Mouse (Mus musculus) embryo, embryonic 9.5 days (tissue): ENCODE measurements around the gene Gabrr2.

Experiments
- DNase-seq: peaks from one replicate; pipeline ENCODE4 v3.0.0-alpha.2; 2017; ENCODE audit errors: extremely low spot score

The Gabrr2 gene

DNA sequence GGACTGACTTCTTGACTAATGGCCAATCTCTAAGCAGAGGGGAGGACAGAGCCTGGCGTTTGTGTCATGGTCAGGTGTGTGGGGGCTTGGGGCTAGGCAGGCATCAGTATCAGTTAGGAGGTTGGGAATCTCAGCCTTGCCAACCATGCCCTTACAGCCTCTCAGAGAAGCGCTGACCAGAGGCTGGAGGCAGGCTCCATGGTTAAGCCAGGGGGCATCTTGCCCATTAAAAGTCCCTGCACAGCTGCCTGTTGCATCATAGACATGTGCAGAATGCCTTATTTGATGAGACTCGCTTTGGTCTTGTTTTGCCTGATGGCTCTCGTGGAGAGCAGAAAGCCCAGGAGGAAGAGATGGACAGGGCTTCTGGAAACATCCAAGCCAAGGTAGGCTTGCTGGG is at the start of gene Gabrr2:
Gene Gabrr2 (plus strand): TSS at position 19 of the 400 bp plus-strand sequence.
- no peak for DNase-seq

DNA sequence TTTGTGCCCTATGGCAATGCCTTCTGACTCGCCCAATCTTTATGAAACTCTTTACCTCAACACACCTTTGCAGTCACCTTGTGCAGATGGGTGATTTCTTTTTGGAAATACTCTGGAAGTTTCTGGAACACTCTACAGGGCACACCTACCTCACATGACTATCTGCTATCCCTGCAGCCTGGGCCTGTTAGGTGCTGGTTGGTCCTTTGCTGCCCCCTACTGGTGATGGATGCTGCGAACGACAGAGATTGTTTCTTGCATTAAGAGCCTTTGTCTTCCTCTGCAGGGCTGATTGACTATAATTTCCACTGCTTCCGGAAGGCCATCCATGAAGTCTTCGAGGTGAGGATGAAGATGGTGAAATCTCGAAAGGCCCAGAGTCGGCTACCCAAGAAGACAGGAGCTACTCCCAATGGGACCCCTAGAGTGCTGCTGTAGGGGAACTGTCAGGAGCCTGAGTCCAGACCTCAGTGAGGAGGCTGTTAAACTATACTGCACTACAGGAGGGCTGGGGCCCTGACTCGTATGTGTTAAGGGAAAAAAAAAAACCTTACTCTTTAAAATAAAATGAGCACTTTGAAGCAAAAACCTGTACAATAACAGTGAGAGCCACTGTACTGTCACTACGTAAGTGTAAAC is 44.3 kb upstream of the Gabrr2 start:
- peak; percentile 84 for DNase-seq

DNA sequence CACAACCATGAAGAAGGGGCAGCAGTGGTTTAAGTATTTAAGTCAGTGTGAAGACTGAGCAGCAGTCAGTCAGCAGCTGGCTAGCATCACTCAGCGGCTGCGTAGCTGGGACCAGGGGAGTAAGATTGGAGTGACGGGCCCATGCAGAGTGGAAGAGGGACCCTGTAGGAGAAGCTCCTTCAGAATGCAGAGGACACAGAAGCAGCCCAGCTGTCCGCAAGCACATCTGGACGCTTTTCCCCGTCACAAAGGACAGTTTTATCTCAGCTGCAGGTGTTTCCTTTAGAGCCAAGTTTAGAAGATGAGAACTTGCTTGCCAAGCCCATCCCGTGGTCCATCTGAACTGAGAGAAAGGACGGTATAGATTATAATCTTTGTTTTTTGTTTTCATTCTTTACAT is 38.4 kb upstream of the Gabrr2 start:
- no peak for DNase-seq

DNA sequence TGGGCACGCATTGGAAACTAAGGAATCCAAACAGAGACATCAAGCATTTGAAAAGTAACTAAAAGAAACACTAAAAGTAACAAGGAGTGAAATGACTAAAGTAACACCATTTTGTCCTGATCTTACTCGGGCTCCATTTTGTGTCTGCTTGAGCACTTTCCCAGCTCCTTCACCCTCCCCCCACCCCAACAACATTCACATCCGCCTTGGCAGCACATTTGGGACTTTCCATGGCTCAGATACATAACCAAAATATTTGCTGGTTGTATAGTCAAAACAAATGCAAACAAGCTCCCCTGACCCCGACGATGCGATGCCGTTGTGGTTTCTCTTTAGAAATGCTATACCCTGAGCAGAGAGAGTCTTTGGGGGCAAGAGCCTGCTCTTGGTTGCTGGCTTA is 33.7 kb upstream of the Gabrr2 start:
- DNase-seq, result no peak

DNA sequence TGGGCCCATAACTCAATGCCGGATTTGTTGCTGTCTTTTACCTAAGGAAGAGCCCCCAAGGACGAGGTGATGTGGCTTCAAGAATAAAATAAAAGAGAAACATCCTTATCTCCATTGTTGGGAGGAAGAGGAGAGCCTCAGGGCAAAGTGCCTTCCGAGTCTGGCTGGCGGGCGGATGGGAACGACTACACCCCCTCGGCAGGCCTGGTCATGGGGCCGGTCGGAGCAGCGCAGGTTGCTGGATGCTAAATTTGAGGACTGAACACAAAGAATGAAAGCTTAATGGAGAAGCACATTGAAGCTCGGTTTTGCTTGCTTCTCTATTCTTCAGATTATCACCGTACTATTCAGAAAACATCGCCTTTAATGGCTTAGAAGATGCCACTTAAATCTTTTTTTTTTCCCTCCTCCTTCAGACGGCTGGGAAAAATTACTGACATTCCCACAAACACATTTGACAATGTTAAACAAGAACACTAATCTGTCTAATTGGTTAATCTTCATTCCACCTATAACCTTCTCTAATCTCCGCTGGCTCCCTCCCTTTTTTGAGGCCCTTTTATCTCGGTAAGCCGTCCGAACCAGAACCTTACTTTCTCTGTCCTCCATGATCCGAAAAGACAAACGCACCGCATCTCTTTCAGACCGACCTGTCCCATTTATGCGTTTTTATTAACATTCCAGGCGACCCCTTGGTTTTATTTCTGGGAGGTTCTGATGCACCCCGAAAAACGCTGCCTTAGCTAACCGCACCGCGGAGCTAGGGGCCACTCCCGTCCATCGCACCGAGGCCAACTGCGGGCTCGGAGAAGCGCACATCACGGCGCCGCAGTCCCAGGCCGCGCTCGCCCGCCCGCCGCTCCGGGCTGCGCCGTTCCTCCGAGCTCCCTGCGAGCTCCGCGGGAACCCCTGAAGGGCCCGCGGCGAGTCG is 32.3 kb upstream of the Gabrr2 start:
- DNase-seq, result peak; percentile 33

DNA sequence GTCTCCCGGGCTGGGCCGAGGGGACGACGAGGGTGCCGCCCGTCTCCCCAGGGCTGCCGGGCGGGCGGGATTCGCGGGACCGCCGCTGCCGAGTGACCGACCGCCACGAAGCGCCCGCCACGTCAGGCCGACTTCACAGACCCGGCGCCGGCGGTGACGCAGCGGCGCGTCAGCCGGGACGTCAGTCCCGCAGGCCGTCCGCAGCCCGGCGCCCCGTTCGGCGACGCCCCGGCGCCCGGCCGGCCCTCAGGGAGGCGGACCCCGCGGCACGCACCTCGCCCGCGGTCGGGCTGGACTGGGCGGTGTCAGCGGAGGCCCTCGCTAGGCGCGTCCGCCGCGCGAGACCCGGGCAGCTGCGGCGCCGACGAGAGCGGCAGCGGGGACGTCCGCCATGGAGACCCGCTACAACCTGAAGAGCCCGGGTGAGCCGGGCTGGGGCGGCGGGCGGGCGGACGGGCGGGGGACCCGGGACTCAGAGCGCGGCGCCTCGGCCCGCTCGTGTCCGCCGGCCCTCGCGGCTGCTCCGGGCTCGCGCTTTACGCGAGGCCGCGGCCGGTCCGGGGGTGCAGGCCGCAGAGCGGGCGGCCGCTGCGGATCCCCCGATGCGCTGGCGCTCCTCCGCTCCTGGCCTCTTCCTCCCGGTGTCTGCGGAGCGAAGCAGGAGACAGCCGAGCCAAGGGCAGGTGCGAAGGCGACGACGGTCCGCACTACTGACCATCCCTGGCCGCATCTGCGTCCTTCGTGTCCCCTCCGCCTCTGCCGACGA is 31.4 kb upstream of the Gabrr2 start, which contains the start of gene Ube2j1:
Gene Ube2j1 (plus strand): TSS at position 222 of the 766 bp plus-strand sequence.
- peak; percentile 88 for DNase-seq

DNA sequence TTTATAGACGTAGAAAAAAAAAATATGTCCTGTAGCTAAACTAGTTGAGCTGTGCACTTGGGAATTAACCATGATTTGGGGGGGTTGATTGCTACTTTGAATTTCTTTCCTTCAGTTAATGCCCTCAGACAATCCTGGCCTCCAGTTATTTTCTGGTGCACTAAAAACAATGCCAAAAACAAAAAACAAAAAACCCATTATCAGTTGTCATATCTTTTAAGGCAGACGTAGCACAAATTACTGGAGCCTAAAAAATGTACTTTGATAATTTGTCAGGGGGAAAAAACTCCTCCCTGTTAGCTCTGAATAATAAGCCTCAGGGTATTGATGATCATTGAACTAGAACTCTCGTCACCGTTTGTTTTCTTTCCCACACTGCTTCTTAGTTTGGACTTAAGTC is 30.8 kb upstream of the Gabrr2 start:
- DNase-seq, result no peak

DNA sequence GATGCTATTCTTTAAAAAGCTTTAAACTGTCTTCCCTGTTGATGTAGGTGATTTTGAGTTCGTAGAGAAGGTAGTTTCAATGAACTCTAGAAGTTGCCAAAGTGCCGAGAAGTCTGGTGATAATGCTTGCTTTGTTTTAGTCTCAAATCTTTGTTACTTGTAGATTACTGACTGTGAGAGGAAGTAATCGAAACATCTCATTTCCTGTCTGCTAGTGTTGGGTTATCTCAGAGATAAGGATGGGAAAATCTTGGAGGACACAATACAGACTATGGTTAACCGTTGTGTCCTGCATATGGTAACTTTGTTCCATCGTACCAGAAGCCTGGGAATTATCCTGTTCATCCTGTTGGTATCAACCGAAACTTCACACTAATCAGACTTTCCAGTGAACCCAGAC is 29.3 kb upstream of the Gabrr2 start:
- no peak for DNase-seq

DNA sequence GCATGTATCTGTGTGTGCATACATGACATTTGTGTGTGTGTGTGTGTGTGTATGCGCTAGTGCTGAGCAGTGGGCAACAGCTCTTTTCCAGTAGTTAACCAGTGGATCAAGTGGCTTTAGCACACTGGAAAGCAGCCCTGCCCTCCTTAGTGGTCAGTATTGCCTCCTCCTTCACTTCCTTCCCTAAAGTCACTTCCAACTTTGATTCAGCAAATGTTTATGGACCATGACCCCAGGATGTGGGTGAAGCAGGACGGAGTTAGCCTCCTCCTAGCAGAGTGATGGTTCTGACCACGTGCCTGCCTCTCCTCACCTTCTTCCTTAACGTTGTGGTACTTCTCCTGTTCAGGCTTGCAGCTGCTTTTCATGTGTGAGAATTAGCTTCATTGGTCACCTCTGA is 23.0 kb upstream of the Gabrr2 start:
- no peak for DNase-seq

DNA sequence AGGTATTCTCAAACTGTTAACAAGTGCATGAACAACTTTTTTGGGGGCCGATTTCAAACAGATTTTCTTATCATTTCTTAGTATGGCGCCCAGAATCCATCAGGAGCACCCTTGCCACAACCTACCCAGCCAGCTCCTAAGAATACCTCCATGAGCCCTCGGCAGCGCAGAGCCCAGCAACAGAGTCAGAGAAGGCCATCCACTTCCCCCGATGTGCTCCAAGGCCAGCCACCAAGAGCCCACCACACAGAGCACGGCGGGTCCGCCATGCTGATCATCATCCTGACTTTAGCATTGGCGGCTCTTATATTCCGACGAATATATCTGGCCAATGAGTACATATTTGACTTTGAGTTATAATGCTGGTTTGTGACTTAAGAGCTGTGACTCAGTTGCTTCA is 13.2 kb upstream of the Gabrr2 start:
- DNase-seq, result no peak

DNA sequence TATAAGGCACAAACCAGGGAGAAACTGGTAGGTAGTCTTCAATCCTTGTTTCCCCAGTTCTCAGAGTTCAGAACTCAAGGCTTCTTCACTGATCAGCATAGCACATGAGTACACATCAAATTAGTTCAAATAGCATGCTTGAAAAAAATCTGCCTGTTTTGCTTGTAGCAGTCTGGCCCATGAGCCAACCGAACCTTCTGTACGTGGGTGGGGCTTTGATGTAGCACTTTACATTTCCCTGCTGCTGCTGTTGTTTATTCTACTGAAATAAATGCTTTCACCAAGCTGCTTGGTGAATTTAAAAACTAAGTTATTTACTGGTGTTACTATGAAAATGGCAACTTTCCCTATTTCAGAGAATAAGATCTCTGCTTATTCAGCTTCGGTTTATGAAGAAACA is 10.7 kb upstream of the Gabrr2 start:
- DNase-seq, result no peak

DNA sequence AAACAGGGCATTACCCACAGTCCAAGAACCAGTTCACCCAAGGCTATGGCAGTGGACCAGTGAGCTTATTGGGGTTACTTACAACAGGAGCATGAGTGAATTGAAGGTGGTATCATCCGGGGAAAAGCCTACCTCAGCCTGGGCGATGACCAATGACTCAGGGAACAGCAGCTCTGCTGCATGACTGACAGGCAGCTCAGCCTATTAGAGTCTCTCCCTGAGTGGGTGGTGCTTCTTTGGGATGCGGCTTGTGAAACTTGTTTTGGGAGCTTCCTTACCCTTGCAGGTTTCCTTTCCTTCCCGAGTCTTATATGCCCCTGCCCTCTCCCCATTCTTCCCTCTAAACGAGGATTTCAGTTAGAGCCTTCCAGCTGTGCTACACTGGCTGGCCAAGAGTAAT is 10.1 kb upstream of the Gabrr2 start:
- no peak for DNase-seq

DNA sequence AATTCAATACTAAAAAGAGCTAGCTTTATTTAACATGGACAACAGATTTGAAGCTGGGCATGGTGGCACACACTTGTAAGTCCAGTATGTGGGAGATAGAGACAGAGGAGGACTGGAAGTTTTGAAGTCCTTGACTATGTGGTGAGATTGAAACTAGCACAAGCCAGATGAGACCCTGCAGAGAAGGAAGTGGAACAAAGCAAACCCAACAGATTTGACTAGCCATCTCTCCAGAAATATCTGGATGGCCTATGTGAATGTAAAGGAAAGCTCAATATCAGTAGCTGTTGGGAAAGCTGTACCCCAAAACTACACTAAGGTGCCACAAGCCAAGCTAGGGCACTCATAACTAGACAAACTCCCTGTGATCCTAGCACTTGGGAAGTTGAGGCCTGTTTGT is 8.4 kb upstream of the Gabrr2 start:
- DNase-seq, result no peak

DNA sequence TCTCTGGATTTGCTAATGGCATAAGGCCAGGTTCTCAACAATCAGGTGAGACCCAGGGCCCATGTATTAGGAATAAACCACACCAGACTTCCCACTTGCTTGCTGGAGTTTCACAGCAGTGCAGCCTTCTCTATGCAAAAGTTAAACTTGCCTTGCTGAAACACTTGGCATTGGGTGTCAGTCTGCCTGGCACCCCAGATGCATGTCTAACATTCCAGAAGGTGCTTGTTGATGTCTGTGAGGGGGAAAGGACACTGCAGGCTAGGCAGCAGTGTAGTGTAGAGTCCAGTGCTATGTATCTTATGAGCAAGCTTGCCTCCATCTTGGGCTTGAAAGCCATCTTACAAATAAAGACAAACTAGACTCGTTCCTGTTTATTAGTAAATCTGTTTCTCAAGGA is 6.5 kb upstream of the Gabrr2 start:
- no peak for DNase-seq

DNA sequence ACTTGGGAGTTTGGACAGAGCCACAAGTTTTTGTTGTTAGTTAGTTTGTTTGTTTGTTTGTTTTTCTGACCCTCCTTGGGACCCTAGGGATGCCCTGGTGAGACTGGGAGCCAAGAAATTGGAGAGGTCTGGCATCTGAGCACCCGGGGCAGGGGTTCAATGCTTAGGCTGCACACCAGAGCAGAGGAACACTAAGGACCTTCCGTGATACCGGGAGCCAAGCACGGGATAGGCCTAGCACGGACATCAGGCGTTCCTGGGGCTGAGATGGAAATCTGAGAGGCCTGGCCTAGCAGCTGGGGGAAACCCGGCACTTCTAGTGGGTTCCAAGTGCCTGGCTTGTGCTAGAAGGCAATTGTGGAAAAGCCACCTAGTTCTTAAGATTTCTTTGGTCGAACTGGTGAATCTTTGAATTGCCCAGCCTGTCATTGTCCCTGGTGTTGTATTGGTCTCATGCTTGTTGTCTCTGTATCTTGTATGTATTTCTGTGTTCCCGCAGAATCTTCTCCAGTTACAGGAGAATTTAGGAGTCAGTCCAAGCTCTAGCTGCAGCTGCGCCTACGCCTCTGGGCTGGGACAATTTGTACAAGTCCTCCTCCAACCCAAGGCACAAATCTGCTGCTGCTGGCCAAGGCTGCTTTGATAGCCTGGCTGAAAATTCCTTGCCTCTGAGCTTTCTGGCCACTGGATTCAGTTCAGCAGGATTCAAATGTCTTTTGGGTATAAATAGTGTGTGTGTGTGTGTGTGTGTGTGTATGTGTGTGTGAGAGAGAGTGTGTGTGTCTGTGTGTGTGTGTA is 4.7 kb upstream of the Gabrr2 start:
- DNase-seq, result no peak

DNA sequence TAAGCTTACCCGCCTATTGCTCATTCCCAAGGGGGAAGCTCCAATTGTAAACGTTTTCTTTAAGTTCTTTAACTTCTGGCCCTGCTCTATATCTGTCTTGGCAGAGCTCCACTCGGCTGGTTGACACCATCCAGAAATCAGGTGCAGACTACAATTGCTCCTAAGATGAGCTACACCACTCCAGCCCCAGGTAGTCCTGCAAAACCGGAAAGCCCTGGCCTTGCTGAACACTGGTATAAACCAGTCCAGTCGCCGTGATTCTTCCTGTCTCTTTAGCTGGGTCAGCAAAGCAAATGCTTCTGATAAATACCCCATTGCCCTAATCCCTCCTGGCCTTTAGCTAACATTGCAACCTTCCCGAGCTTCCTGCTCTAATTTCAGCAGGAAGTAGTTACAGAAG is 1.6 kb upstream of the Gabrr2 start:
- no peak for DNase-seq

DNA sequence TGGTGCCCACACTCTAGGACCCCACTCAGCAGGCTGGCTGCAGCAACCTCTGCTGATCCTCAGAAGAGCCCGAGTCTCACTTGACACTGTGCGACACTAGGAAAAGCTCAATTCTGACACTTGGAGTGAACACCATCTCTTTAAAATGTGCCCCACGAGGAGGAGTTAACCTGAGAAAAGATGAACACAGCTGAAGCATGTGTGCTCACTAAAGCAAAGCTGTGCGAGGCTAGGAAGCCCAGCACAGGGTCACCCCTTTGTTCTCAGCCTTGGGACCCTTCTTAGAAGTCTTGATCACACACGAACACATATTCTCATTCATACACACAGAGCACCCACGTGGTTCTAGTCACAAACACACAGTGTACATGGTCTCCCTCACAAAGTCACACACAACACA is 2.2 kb downstream of the Gabrr2 start:
- DNase-seq, result no peak

DNA sequence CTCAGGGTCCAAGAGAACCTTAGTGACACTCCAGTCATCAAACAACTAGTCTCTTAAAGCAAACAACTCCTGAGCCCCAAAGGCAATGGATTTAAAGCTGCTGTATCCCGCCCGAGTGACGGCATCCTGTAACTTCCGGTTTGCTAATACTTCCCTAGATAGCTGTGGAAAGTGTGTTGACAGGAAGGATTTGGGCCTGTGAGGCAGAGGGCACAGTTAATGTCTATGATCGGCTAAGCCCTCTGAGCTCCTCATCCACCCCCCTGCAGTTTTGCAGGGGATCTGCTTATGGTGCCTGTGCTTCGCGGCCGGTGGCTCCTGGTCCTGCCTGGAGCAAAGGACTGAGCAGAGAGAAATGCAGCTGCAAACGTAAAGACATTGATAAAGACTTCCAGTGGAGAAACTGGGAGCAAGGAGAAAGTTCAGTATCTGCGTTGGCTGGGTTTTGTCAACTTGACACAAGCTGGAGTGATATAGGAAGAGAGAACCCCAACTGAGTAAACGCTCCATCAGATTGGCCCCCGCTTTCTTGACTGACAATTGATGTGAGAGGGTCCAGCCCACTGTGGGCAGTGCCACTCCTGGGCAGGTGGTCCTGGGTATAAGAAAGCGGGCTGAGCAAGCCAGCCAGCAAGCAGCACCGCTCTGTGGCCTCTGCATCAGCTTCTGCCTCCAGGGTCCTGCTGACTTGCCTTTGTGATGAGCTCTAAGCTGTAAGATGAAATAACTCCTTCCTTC is 3.6 kb downstream of the Gabrr2 start:
- DNase-seq, result no peak

DNA sequence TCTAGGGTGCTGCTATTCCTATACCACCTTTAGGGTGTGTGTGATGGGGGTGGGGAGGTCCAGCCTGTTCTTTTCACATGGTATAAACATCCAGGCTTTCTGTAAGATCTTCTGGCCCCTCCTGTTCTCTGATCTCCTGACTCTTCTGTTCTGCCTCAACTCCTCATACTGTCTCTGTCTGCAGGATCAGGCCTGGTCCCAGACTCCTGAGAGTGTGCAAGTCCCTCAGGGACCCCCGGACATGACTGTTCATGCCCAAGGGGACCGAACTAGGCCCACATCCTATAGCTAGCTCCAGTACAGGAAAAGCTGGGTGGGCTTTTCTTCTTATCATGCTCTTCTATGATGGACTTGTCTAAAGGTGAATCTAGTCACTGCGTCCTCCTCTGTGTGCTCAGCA is 4.5 kb downstream of the Gabrr2 start:
- DNase-seq, result no peak

DNA sequence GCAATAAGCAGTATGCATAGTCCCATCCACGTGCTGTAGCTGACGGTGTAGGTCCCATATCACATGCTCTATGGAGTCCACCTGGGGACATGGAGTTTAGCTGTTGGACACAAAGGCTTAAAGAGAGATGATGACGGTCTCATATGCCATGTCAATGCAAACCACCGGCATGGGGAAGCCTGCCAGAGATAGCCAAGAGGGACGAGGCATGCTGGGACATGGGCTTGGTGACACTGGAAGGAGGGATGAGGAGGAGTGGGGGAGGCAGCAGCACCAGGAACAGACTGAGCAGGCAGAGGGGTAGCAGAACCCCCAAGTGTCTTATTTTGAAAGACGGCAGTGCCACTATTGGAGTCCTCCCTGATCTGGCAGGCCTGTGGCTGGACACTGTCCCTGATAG is 5.0 kb downstream of the Gabrr2 start:
- no peak for DNase-seq

DNA sequence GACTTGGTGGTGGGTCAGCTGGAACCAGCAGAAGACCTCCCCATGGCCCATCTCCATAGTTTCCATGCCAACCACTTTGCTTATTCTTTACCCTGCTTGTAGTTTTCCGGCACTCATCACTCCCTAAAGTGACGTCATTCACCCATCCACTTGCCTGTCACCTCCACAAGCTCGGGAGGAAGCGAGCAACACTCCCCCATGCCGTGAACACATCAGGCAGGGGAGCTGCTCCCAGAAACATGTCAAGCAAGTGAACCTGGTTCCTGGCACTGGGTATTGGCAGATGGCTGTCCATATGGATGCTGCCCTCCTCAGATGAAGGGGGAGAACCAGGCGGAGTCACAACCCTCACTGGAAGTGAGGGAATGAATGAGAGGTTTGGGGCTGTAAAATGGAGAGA is 6.1 kb downstream of the Gabrr2 start:
- DNase-seq, result no peak
